Mouse (Mus musculus) kidney, adult 2 months (tissue): Measurements from ENCODE around the gene Rab1a.

Experiments
- CTCF ChIP-seq: fragments of 200-500 bp; conservative IDR thresholded peaks from 2 replicates; pipeline ENCODE4 v1.5.1; 2011; ENCODE audit warnings: low read depth, mild to moderate bottlenecking, control low read depth, low read length, moderate library complexity, mixed read lengths; ENCODE audit not compliant: insufficient read depth, insufficient read length
- POLR2A ChIP-seq: fragments of 200-500 bp; IDR thresholded peaks from one replicate; pipeline ENCODE4 v1.6.1; 2011; ENCODE audit warnings: low read depth, low read length, control low read depth

GRCm38 (mm10) chr11:20275974-20276373, 74.7 kb downstream of the Rab1a start:
- no peak for TF ChIP-seq CTCF
- TF ChIP-seq POLR2A, result no peak
